Mouse (Mus musculus): ENCODE measurements around the gene Insr. TPM values are rescaled to one million over a fixed set of nuclear protein-coding genes. Genes with fewer than 3 reads are reported as not detected.

The Insr gene
- polyA plus RNA-seq, 1 experiment from 2014 or later: 53.4 TPM

DNA sequence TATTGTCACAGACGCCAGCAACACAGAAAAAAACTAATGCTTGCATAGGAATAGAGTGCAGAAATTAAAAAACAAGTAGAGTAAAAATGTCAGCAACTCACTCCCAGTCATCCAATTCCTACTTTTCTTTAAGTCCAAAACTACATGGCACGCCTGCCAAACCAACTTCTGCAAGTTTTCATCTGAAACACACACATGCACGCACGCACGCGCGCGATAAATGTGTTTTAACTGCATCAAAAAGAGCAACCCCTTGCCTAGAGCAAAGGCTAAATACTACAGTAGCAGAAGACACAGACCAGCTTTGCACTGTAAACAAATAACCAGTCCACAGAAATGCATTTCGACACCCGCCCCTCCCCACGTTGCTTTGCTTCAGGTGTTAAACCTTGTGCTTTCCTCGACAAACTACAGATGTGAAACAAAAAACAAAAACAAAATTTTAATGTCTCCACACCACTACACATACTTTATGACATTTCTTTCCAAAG lies 59.5 kb downstream of the Insr start:
- H3K9me3 ChIP-seq (ENCODE audit: control insufficient read depth, low read length): no peaks in the 10 kb centered on the region
- H3K27ac ChIP-seq (ENCODE audit: low read depth, low read length): peak overlapping the region; percentile 92
- no peak overlapping the region for H3K9ac ChIP-seq (ENCODE audit: low read depth, low read length)
- H3K27me3 ChIP-seq (replicated peaks; ENCODE audit: control insufficient read depth, insufficient read depth, low read length): no peaks in the 10 kb centered on the region
- WGBS: 92% methylated on average over 12 of the region's 12 CpGs
- H3K4me2 ChIP-seq (ENCODE audit: low read length): peak overlapping the region; percentile 78
- no peak for ATAC-seq
- peak overlapping the region; percentile 60; the same call in 1 of the 2 replicates for H3K4me3 ChIP-seq (ENCODE audit: low read length)
- peaks cover 16% of the 10 kb centered on the region for H3K4me1 ChIP-seq (ENCODE audit: control insufficient read depth, insufficient read depth, low read depth, low read length)
- no peaks in the 10 kb centered on the region for H3K36me3 ChIP-seq (ENCODE audit: control insufficient read depth, insufficient read depth, low read length)

DNA sequence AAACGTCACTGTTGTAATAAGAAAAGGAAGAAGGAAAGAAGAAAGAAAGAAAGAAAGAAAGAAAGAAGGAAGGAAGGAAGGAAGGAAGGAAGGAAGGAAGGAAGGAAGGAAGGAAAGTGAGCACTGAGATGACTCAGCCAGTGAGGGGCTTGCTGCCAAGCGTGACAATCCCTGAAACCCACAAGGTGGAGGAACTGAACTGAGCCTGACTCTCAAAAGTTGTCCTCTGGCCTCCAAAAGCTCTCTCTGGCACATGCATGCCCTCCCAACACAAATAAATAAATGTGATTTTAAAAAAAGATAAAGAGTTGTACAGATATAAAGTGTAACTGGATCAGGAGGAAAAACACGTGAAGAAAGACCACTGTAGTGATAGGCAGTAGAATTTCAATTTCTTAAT lies 60.2 kb downstream of the Insr start:
- H3K9ac ChIP-seq (ENCODE audit: low read depth, low read length): no peak overlapping the region
- no peaks in the 10 kb centered on the region for H3K36me3 ChIP-seq (ENCODE audit: control insufficient read depth, insufficient read depth, low read length)
- H3K4me2 ChIP-seq (ENCODE audit: low read length): no peak overlapping the region
- no peaks in the 10 kb centered on the region for H3K27me3 ChIP-seq (replicated peaks; ENCODE audit: control insufficient read depth, insufficient read depth, low read length)
- no peak overlapping the region for H3K4me3 ChIP-seq (ENCODE audit: low read length)
- no peak overlapping the region for H3K27ac ChIP-seq (ENCODE audit: low read depth, low read length)
- WGBS: 79% methylated on average over 3 of the region's 3 CpGs
- H3K4me1 ChIP-seq (ENCODE audit: control insufficient read depth, insufficient read depth, low read depth, low read length): peaks cover 16% of the 10 kb centered on the region
- no peak for ATAC-seq
- no peaks in the 10 kb centered on the region for H3K9me3 ChIP-seq (ENCODE audit: control insufficient read depth, low read length)

- H3K4me1 ChIP-seq (ENCODE audit: control insufficient read depth, insufficient read depth, low read depth, low read length): peaks cover 6% of the 10 kb centered on the region; the same call in 1 of the 2 replicates
- 64% methylated on average over 4 of the region's 4 CpGs for WGBS
- H3K9ac ChIP-seq (ENCODE audit: low read depth, low read length): no peak overlapping the region
- H3K4me3 ChIP-seq (ENCODE audit: low read length): no peak overlapping the region
- no peaks in the 10 kb centered on the region for H3K36me3 ChIP-seq (ENCODE audit: control insufficient read depth, insufficient read depth, low read length)
- H3K27me3 ChIP-seq (replicated peaks; ENCODE audit: control insufficient read depth, insufficient read depth, low read length): no peaks in the 10 kb centered on the region
- H3K4me2 ChIP-seq (ENCODE audit: low read length): no peak overlapping the region
- no peak for ATAC-seq
- peak overlapping the region; percentile 70 for H3K27ac ChIP-seq (ENCODE audit: low read depth, low read length)
- H3K9me3 ChIP-seq (ENCODE audit: control insufficient read depth, low read length): no peaks in the 10 kb centered on the region
Observed at GRCm38 (mm10) chr8:3216541-3217092, 62.8 kb downstream of the Insr start.

DNA sequence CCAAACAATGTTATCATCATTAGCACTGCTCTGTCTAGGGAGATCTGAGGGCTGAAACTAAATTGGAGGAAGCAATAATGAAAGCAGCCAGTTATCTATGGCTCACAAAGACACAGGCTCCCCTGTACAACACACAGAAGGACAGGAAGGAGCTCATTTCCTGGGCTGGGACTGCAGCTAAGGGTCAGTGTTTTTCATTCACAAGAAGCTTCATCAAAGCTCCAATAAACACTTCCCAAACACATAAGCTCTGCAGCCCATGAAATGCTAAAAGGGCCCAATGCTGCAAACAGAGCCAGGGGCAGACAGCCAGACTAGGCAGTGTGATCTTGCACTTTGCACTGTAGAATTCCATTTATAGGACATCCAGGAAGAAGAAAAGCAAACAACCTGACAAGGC lies 63.9 kb downstream of the Insr start:
- peaks cover 6% of the 10 kb centered on the region; the same call in 1 of the 2 replicates for H3K4me1 ChIP-seq (ENCODE audit: control insufficient read depth, insufficient read depth, low read depth, low read length)
- peak overlapping the region; percentile 14; the same call in 1 of the 2 replicates for H3K27ac ChIP-seq (ENCODE audit: low read depth, low read length)
- H3K9me3 ChIP-seq (ENCODE audit: control insufficient read depth, low read length): no peaks in the 10 kb centered on the region
- ATAC-seq: peak; percentile 59
- no peak overlapping the region for H3K9ac ChIP-seq (ENCODE audit: low read depth, low read length)
- H3K4me3 ChIP-seq (ENCODE audit: low read length): no peak overlapping the region
- H3K36me3 ChIP-seq (ENCODE audit: control insufficient read depth, insufficient read depth, low read length): no peaks in the 10 kb centered on the region
- no peaks in the 10 kb centered on the region for H3K27me3 ChIP-seq (replicated peaks; ENCODE audit: control insufficient read depth, insufficient read depth, low read length)
- no peak overlapping the region for H3K4me2 ChIP-seq (ENCODE audit: low read length)

GRCm38 (mm10) chr8:3214601-3215000 lies 64.8 kb downstream of the Insr start:
- no peak overlapping the region for H3K4me3 ChIP-seq (ENCODE audit: low read length)
- H3K36me3 ChIP-seq (ENCODE audit: control insufficient read depth, insufficient read depth, low read length): no peaks in the 10 kb centered on the region
- no peak overlapping the region for H3K27ac ChIP-seq (ENCODE audit: low read depth, low read length)
- H3K9me3 ChIP-seq (ENCODE audit: control insufficient read depth, low read length): no peaks in the 10 kb centered on the region
- H3K4me1 ChIP-seq (ENCODE audit: control insufficient read depth, insufficient read depth, low read depth, low read length): peaks cover 6% of the 10 kb centered on the region; the same call in 1 of the 2 replicates
- no peaks in the 10 kb centered on the region for H3K27me3 ChIP-seq (replicated peaks; ENCODE audit: control insufficient read depth, insufficient read depth, low read length)
- no peak overlapping the region for H3K9ac ChIP-seq (ENCODE audit: low read depth, low read length)
- H3K4me2 ChIP-seq (ENCODE audit: low read length): no peak overlapping the region
- 89% methylated on average over 1 of the region's 1 CpGs for WGBS
- ATAC-seq: no peak

DNA sequence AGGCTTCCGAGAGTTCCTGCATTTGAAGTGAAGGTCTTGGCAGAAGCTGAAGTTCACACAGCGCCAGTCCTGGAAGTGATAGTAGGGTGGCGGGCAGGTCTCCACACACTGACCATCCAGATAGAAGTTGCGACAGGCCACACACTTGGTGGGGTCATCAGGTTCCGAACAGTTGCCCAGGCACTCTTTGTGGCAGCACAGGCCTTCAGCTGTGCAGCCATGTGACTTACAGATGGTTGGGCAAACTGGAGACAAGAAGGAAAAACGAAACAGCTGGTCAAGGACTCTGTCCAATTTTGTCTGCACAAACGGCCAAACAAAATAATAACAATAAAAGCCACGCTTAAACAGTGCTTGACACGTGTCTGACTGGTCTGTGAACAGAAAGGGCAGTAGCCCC lies 68.0 kb downstream of the Insr start:
- Histone ChIP-seq H3K4me3 (ENCODE audit: low read length) (no peak overlapping the region), H3K4me2 (ENCODE audit: low read length) (no peak overlapping the region), H3K4me1 (ENCODE audit: control insufficient read depth, insufficient read depth, low read depth, low read length) (peaks cover 1% of the 10 kb centered on the region; the same call in 1 of the 2 replicates), H3K36me3 (ENCODE audit: control insufficient read depth, insufficient read depth, low read length) (peaks cover 9% of the 10 kb centered on the region), H3K27me3 (replicated peaks; ENCODE audit: control insufficient read depth, insufficient read depth, low read length) (no peaks in the 10 kb centered on the region), H3K27ac (ENCODE audit: low read depth, low read length) (no peak overlapping the region), H3K9me3 (ENCODE audit: control insufficient read depth, low read length) (no peaks in the 10 kb centered on the region), H3K9ac (ENCODE audit: low read depth, low read length) (no peak overlapping the region)
- peak; percentile 37; the same call in 1 of the 2 replicates for ATAC-seq
- WGBS: 71% methylated on average over 9 of the region's 9 CpGs

DNA sequence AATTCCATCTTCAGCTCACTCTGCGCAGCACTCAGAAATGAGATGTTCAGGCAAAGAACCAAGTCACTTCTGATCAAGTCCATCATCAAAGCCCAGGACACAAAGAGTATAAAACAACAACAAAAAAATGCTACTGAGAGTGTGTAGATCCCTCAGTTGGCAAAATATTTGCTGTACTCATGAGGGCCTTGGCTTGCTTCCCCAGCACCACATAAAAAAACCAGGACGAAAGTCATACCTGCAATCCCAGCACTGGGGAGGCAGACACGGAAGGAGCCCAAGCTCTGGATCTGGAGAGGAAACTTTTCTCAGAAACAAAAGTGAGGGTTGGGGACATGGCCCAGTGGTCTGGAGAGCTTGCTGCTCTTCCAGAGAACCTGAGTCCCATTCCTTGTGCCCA lies 69.5 kb downstream of the Insr start:
- no peak overlapping the region for H3K4me2 ChIP-seq (ENCODE audit: low read length)
- H3K9ac ChIP-seq (ENCODE audit: low read depth, low read length): no peak overlapping the region
- 96% methylated on average over 3 of the region's 3 CpGs for WGBS
- H3K36me3 ChIP-seq (ENCODE audit: control insufficient read depth, insufficient read depth, low read length): peaks cover 13% of the 10 kb centered on the region
- no peak for ATAC-seq
- no peaks in the 10 kb centered on the region for H3K9me3 ChIP-seq (ENCODE audit: control insufficient read depth, low read length)
- no peak overlapping the region for H3K27ac ChIP-seq (ENCODE audit: low read depth, low read length)
- no peaks in the 10 kb centered on the region for H3K4me1 ChIP-seq (ENCODE audit: control insufficient read depth, insufficient read depth, low read depth, low read length)
- H3K4me3 ChIP-seq (ENCODE audit: low read length): no peak overlapping the region
- H3K27me3 ChIP-seq (replicated peaks; ENCODE audit: control insufficient read depth, insufficient read depth, low read length): no peaks in the 10 kb centered on the region

DNA sequence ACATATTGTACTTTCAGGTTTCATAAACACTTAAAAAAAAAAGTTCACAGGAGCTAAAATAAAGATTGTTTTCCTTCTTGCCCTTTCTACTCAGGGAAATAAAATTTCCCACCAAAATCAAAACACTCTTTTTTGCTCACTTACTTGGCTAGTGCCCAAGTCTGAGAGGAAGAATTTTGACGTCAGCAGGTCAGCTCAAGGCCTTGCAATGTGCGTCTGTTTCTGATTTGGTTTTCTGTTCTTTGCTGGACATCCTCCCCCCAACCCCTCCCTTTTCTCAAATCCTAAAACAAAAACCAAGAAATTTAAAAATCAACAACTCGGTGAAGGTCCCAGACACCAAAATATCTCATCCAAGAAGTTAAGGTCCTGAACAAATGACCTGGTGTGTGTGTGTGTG lies 70.1 kb downstream of the Insr start:
- H3K9me3 ChIP-seq (ENCODE audit: control insufficient read depth, low read length): no peaks in the 10 kb centered on the region
- no peak overlapping the region for H3K4me2 ChIP-seq (ENCODE audit: low read length)
- H3K36me3 ChIP-seq (ENCODE audit: control insufficient read depth, insufficient read depth, low read length): peaks cover 17% of the 10 kb centered on the region
- no peak overlapping the region for H3K27ac ChIP-seq (ENCODE audit: low read depth, low read length)
- no peak overlapping the region for H3K9ac ChIP-seq (ENCODE audit: low read depth, low read length)
- H3K4me3 ChIP-seq (ENCODE audit: low read length): no peak overlapping the region
- H3K27me3 ChIP-seq (replicated peaks; ENCODE audit: control insufficient read depth, insufficient read depth, low read length): no peaks in the 10 kb centered on the region
- WGBS: 68% methylated on average over 3 of the region's 3 CpGs
- no peak for ATAC-seq
- H3K4me1 ChIP-seq (ENCODE audit: control insufficient read depth, insufficient read depth, low read depth, low read length): no peaks in the 10 kb centered on the region

GRCm38 (mm10) chr8:3208729-3209128 lies 70.7 kb downstream of the Insr start:
- H3K27ac ChIP-seq (ENCODE audit: low read depth, low read length): no peak overlapping the region
- peaks cover 18% of the 10 kb centered on the region for H3K36me3 ChIP-seq (ENCODE audit: control insufficient read depth, insufficient read depth, low read length)
- ATAC-seq: no peak
- no peaks in the 10 kb centered on the region for H3K4me1 ChIP-seq (ENCODE audit: control insufficient read depth, insufficient read depth, low read depth, low read length)
- no peak overlapping the region for H3K4me2 ChIP-seq (ENCODE audit: low read length)
- no peak overlapping the region for H3K4me3 ChIP-seq (ENCODE audit: low read length)
- H3K9me3 ChIP-seq (ENCODE audit: control insufficient read depth, low read length): no peaks in the 10 kb centered on the region
- H3K9ac ChIP-seq (ENCODE audit: low read depth, low read length): no peak overlapping the region
- H3K27me3 ChIP-seq (replicated peaks; ENCODE audit: control insufficient read depth, insufficient read depth, low read length): no peaks in the 10 kb centered on the region
